Mouse (Mus musculus): Measurements from ENCODE around the gene Ube2z.

The Ube2z gene

DNA sequence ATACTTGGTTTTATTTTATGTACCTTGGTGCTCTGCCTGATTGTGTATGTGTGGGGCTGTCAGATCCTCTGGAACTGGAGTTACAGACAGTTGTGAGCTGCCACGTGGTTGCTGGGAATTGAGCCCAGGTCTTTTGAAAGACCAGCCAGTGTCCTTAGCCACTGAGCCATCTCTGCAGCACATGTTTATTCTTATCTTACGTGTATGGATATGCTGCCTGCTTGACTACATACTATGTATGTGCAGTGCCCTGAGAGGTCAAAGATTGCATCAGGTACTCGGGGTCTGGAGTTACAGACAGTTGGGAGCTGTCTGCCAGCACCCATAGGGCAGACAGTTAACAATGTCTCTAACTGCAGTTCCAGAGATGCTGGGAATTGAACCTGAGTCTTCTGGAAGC lies 17.5 kb upstream of the Ube2z start:
- TF ChIP-seq CTCF (conservative IDR thresholded peaks at IDR 0.05; ENCODE audit: low read length): no peak
- no peak for TF ChIP-seq NANOG (IDR thresholded peaks at IDR 0.05; ENCODE audit: borderline replicate concordance, low read length)
- TF ChIP-seq POU5F1 (IDR thresholded peaks at IDR 0.05; ENCODE audit: borderline replicate concordance, low read length): no peak
- H3K4me3 ChIP-seq (replicated peaks; ENCODE audit: low read length): no peak overlapping the region
- peaks cover 8% of the 10 kb centered on the region for H3K4me1 ChIP-seq (replicated peaks; ENCODE audit: low read depth, low read length)
- no peaks in the 10 kb centered on the region for H3K27me3 ChIP-seq (ENCODE audit: insufficient read depth, low read length)
- H3K9me3 ChIP-seq (ENCODE audit: low read length): no peaks in the 10 kb centered on the region
- H3K36me3 ChIP-seq (ENCODE audit: insufficient read depth, low read length): no peaks in the 10 kb centered on the region

DNA sequence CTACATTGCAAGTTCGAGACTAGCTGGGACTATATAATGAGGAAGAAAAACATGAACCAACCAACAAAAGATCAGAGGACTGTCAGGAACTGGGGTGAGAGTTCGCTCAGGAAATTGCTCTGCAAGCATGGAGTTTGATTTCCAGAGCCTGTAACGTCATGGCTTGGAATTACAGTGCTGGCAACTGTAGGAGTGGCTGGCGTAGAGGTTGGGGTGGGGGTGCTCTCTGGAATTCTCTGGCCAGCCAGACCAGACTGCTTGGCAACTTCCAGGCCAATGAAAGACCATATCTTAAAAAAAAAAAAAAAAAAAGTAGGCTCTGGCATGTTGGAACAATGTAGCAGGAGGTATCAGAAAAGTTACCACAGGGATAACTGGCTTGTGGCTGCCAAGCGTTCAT lies 15.5 kb upstream of the Ube2z start:
- Histone ChIP-seq H3K4me1 (replicated peaks; ENCODE audit: low read depth, low read length) (peaks cover 19% of the 10 kb centered on the region), H3K27me3 (ENCODE audit: insufficient read depth, low read length) (no peaks in the 10 kb centered on the region), H3K4me3 (replicated peaks; ENCODE audit: low read length) (no peak overlapping the region), H3K36me3 (ENCODE audit: insufficient read depth, low read length) (no peaks in the 10 kb centered on the region), H3K9me3 (ENCODE audit: low read length) (no peaks in the 10 kb centered on the region)
- no peak for TF ChIP-seq POU5F1 (IDR thresholded peaks at IDR 0.05; ENCODE audit: borderline replicate concordance, low read length)
- no peak for TF ChIP-seq CTCF (conservative IDR thresholded peaks at IDR 0.05; ENCODE audit: low read length)
- no peak for TF ChIP-seq NANOG (IDR thresholded peaks at IDR 0.05; ENCODE audit: borderline replicate concordance, low read length)

DNA sequence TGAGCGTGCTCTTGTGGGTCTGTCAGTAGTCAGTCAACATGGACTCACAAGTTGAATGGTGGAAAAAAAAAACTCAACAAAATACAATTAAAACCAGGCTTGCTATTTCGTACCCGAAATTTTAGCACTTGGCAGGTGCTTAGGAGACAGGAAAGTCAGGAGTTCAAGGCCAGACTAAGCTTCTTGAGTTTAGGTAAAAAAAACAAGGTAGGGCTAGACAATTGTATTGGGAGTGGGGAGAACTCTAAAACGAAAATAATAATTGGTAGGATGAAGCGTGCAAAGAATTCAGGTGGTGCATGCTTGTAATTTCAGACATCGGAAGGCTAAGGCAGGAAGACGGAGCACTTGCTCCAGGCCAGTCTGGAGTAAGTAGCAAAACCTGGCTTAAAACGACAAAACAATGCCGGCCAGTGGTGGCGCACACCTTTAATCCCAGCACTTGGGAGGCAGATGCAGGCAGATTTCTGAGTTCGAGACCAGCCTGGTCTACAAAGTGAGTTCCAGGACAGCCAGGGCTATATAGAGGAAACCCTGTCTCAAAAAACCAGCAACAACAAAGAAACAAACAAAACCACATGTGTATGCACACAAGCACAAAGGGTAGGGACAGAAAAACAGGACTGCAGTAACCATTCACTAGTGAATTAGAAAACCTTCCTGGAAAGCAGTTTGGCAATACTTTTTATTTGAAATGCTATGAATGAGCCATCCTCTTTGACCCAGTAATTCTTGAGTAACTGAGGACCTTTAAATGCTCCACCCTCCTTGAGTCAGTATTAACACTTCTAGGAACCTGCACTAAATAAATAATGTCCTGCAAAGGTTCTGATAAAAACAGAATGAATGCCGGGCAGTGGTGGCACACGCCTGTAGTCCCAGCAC lies 11.3 kb upstream of the Ube2z start:
- TF ChIP-seq POU5F1 (IDR thresholded peaks at IDR 0.05; ENCODE audit: borderline replicate concordance, low read length): no peak
- TF ChIP-seq CTCF (conservative IDR thresholded peaks at IDR 0.05; ENCODE audit: low read length): no peak
- no peak for TF ChIP-seq NANOG (IDR thresholded peaks at IDR 0.05; ENCODE audit: borderline replicate concordance, low read length)
- peaks cover 25% of the 10 kb centered on the region for H3K36me3 ChIP-seq (ENCODE audit: insufficient read depth, low read length)
- no peaks in the 10 kb centered on the region for H3K9me3 ChIP-seq (ENCODE audit: low read length)
- no peaks in the 10 kb centered on the region for H3K27me3 ChIP-seq (ENCODE audit: insufficient read depth, low read length)
- H3K4me1 ChIP-seq (replicated peaks; ENCODE audit: low read depth, low read length): peaks cover 33% of the 10 kb centered on the region
- H3K4me3 ChIP-seq (replicated peaks; ENCODE audit: low read length): peak overlapping the region; percentile 76

DNA sequence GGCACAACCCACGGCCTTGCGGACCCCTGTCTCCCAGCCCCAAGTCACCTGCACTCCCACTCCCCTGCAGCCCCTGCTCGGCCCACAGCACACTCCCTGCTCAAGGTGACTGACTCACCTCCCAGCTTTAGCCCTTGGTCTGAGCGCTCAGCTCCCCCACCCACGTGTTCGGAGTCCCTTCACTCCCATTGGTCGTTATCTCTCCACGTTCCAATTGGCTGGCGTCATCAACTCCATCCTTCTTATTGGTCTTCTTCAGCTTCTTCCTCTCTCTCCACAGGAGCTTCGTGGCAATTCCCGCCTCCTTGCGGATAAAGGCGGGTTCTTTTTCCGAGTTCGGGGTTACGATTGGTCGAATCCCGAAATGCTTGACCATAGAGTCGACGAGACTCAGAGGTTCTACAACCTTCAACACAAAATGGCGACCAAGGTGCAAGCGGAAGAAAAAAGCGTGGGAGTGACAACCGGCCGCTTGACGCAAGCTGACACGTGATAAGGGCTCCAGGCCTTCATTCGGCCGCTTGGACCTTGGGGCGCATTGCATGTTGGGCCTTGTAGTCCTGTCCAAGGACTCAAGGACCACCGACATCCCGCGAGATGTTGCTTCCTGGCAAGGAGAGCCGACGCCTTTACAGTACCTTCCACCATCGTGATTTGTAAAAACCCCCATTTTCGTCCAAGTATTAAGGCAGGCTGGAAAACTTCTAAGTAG lies 10.5 kb upstream of the Ube2z start, which contains the start of gene Atp5g1:
TSS of gene Atp5g1 (minus strand) at position 162 of the 712 bp plus-strand sequence.
- H3K4me3 ChIP-seq (replicated peaks; ENCODE audit: low read length): peak within 1 kb of the TSS; percentile 98
- TF ChIP-seq NANOG (IDR thresholded peaks at IDR 0.05; ENCODE audit: borderline replicate concordance, low read length) (no peak), CTCF (conservative IDR thresholded peaks at IDR 0.05; ENCODE audit: low read length) (no peak), POU5F1 (IDR thresholded peaks at IDR 0.05; ENCODE audit: borderline replicate concordance, low read length) (no peak)
- H3K4me1 ChIP-seq (replicated peaks; ENCODE audit: low read depth, low read length): peaks cover 41% of the 10 kb centered on the region
- no peaks in the 10 kb centered on the region for H3K9me3 ChIP-seq (ENCODE audit: low read length)
- H3K27me3 ChIP-seq (ENCODE audit: insufficient read depth, low read length): no peaks in the 10 kb centered on the region
- peaks cover 33% of the 10 kb centered on the region for H3K36me3 ChIP-seq (ENCODE audit: insufficient read depth, low read length)

GRCm38 (mm10) chr11:96075177-96075508 lies 10.0 kb upstream of the Ube2z start:
- Histone ChIP-seq H3K9me3 (ENCODE audit: low read length) (no peaks in the 10 kb centered on the region), H3K27me3 (ENCODE audit: insufficient read depth, low read length) (no peaks in the 10 kb centered on the region), H3K36me3 (ENCODE audit: insufficient read depth, low read length) (peaks cover 38% of the 10 kb centered on the region)

GRCm38 (mm10) chr11:96074351-96075176 lies 9.4 kb upstream of the Ube2z start:
- Histone ChIP-seq H3K4me3 (replicated peaks; ENCODE audit: low read length) (peak overlapping the region; percentile 98), H3K27me3 (ENCODE audit: insufficient read depth, low read length) (no peaks in the 10 kb centered on the region), H3K36me3 (ENCODE audit: insufficient read depth, low read length) (peaks cover 44% of the 10 kb centered on the region), H3K9me3 (ENCODE audit: low read length) (no peaks in the 10 kb centered on the region), H3K4me1 (replicated peaks; ENCODE audit: low read depth, low read length) (peaks cover 46% of the 10 kb centered on the region)
- TF ChIP-seq POU5F1 (IDR thresholded peaks at IDR 0.05; ENCODE audit: borderline replicate concordance, low read length): no peak
- TF ChIP-seq CTCF (conservative IDR thresholded peaks at IDR 0.05; ENCODE audit: low read length): no peak
- TF ChIP-seq NANOG (IDR thresholded peaks at IDR 0.05; ENCODE audit: borderline replicate concordance, low read length): no peak

More at GRCm38 (mm10) chr11:96075177-96075508, 10.0 kb upstream of the Ube2z start:
- Histone ChIP-seq H3K4me1 (replicated peaks; ENCODE audit: low read depth, low read length) (peaks cover 46% of the 10 kb centered on the region), H3K4me3 (replicated peaks; ENCODE audit: low read length) (peak overlapping the region; percentile 98)
- TF ChIP-seq CTCF (conservative IDR thresholded peaks at IDR 0.05; ENCODE audit: low read length) (no peak), NANOG (IDR thresholded peaks at IDR 0.05; ENCODE audit: borderline replicate concordance, low read length) (no peak)

DNA sequence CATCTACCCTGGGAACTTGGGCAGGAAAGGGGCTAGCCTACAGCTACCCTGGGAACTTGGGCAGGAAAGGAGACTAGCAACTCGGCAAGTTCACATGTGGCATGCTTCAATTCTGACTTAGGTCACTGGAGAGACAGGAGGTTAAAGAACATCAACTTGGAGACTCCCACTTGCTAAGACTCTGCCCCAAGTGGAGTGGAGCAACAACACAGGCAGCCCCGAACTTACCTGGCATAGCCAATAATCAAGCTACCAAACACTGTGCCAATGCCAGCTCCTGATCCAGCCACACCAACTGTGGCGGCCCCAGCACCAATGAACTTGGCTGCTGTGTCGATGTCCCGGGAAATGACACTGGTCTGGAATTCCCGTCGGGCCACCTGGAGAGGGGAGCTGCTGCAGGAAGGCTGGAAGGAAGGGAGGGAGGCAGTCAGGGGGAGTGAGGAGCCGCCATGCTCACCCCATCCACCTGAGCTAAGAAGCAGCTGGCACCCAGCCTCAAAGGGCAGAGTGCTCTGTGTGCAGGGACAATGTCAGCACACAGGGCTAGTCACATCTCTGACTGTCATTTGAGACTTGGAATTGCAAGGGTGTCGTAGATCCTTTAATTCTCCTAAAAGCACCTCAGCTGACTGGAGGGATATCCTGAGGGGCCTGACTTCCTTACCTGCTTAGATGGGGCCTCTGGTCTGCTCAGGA lies 8.3 kb upstream of the Ube2z start:
- Histone ChIP-seq H3K9me3 (ENCODE audit: low read length) (no peaks in the 10 kb centered on the region), H3K36me3 (ENCODE audit: insufficient read depth, low read length) (peaks cover 50% of the 10 kb centered on the region), H3K4me3 (replicated peaks; ENCODE audit: low read length) (peak overlapping the region; percentile 98), H3K27me3 (ENCODE audit: insufficient read depth, low read length) (no peaks in the 10 kb centered on the region), H3K4me1 (replicated peaks; ENCODE audit: low read depth, low read length) (peaks cover 47% of the 10 kb centered on the region)
- TF ChIP-seq NANOG (IDR thresholded peaks at IDR 0.05; ENCODE audit: borderline replicate concordance, low read length) (no peak), POU5F1 (IDR thresholded peaks at IDR 0.05; ENCODE audit: borderline replicate concordance, low read length) (no peak), CTCF (conservative IDR thresholded peaks at IDR 0.05; ENCODE audit: low read length) (no peak)

All from E14TG2a.4 (cell line).